15 mouse cellular contexts compared by ENCODE assay signal in the genomic region with DNA sequence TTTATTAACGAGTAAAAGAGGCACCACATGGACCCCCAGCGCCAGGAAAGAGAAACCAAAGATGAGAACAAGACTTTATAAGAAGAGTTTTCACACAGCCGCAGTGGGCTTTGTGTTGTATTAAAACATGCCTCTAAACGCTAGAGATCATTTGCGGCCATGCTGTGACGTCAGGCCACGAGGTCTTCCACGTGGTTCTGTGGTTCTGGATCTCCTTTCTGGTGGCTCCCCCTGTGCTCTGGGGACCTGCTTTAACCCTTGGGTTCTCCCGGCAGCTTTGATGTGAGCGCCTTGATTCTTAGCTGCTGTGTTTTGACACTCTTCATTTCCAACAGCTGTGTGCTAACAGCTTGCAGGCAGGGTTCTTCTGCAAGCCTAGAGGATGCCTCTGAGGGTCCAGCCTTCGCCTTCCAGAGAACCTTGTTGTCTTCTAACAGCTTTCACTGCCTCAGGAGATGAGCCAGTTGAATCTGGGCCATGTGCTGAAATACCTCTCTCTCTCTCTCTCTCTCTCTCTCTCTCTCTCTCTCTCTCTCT. TPM values are rescaled to one million over a fixed set of nuclear protein-coding genes. Genes with fewer than 3 reads are reported as not detected.
DNase-seq lines count a peak whose midpoint lies in the region; ATAC-seq lines count a peak whose summit lies in the region.
"Had no signal": no experiment of that assay in that cellular context is flagged by ENCODE, and none has a peak within 500 bp of the region (broad histone marks: within the 10 kb centered on the region; RNA-seq: fewer than 3 reads in every experiment).

No protein-coding gene starts in this region.

- H3K4me2 ChIP-seq in midbrain, embryonic 14.5 days (ENCODE audit: low read length), result no peak overlapping the region
- H3K4me2 ChIP-seq in midbrain, embryonic 15.5 days, result no peak overlapping the region
- peak overlapping the region; percentile 23; the same call in 1 of the 2 replicates for H3K4me2 ChIP-seq in stomach, embryonic 15.5 days
- H3K4me2 ChIP-seq in neural tube, embryonic 15.5 days, result no peak overlapping the region
- H3K4me2 ChIP-seq: heart, embryonic 13.5 days; liver, embryonic 15.5 days; midbrain, embryonic 13.5 days; neural tube, embryonic 13.5 days had no signal

- no peak overlapping the region for H3K27ac ChIP-seq in midbrain, embryonic 14.5 days (replicated peaks; ENCODE audit: low read depth, low read length)
- H3K27ac ChIP-seq in midbrain, embryonic 15.5 days, result no peak overlapping the region
- H3K27ac ChIP-seq in brown adipose tissue, adult 24 weeks (replicated peaks; ENCODE audit: low read depth, low read length), result no peak overlapping the region
- no peak overlapping the region for H3K27ac ChIP-seq in stomach, embryonic 15.5 days
- no peak overlapping the region for H3K27ac ChIP-seq in neural tube, embryonic 15.5 days (replicated peaks)
- H3K27ac ChIP-seq: heart, embryonic 13.5 days; liver, embryonic 15.5 days; midbrain, embryonic 13.5 days; neural tube, embryonic 13.5 days had no signal

- DNase-seq in heart, postnatal 4 days, result peak; percentile 7
- no peak for DNase-seq in heart, adult 9 months (ENCODE audit: low spot score in 2 of 2)
- DNase-seq in midbrain, embryonic 14.5 days, result peak; percentile 7
- DNase-seq in neural tube, embryonic 10.5 days (ENCODE audit: extremely low spot score, low spot score), result no peak
- DNase-seq: adrenal gland, adult 8-10 months; lung, postnatal 36 days had no signal

- ATAC-seq in midbrain, embryonic 14.5 days (ENCODE audit: low FRiP score, low TSS enrichment), result no peak
- ATAC-seq in midbrain, embryonic 15.5 days (replicated peaks), result no peak
- ATAC-seq in stomach, embryonic 15.5 days (ENCODE audit: insufficient read depth, low FRiP score, low read depth), result no peak
- ATAC-seq in neural tube, embryonic 15.5 days (ENCODE audit: low FRiP score), result no peak
- ATAC-seq: midbrain, embryonic 13.5 days had no signal

- no peaks in the 10 kb centered on the region for H3K9me3 ChIP-seq in midbrain, embryonic 14.5 days (ENCODE audit: control insufficient read depth, low read length)
- no peaks in the 10 kb centered on the region for H3K9me3 ChIP-seq in midbrain, embryonic 15.5 days
- H3K9me3 ChIP-seq in stomach, embryonic 15.5 days, result no peaks in the 10 kb centered on the region
- H3K9me3 ChIP-seq in neural tube, embryonic 15.5 days (replicated peaks), result peaks cover 5% of the 10 kb centered on the region; the same call in 1 of the 2 replicates
- H3K9me3 ChIP-seq: heart, embryonic 13.5 days; liver, embryonic 15.5 days; midbrain, embryonic 13.5 days; neural tube, embryonic 13.5 days had no signal

- no peak overlapping the region for H3K9ac ChIP-seq in midbrain, embryonic 14.5 days (replicated peaks; ENCODE audit: low read length)
- H3K9ac ChIP-seq in midbrain, embryonic 15.5 days, result no peak overlapping the region
- no peak overlapping the region for H3K9ac ChIP-seq in stomach, embryonic 15.5 days
- H3K9ac ChIP-seq in neural tube, embryonic 15.5 days (replicated peaks), result no peak overlapping the region
- H3K9ac ChIP-seq: heart, embryonic 13.5 days; liver, embryonic 15.5 days; midbrain, embryonic 13.5 days; neural tube, embryonic 13.5 days had no signal

- H3K36me3 ChIP-seq in midbrain, embryonic 14.5 days (ENCODE audit: control insufficient read depth, insufficient read depth, low read length), result no peaks in the 10 kb centered on the region
- no peaks in the 10 kb centered on the region for H3K36me3 ChIP-seq in midbrain, embryonic 15.5 days (replicated peaks)
- H3K36me3 ChIP-seq in stomach, embryonic 15.5 days, result no peaks in the 10 kb centered on the region
- no peaks in the 10 kb centered on the region for H3K36me3 ChIP-seq in neural tube, embryonic 15.5 days
- H3K36me3 ChIP-seq: heart, embryonic 13.5 days; liver, embryonic 15.5 days; midbrain, embryonic 13.5 days; neural tube, embryonic 13.5 days had no signal

- WGBS in midbrain, embryonic 14.5 days, result 68% methylated on average over 11 of the region's 11 CpGs
- 59% methylated on average over 11 of the region's 11 CpGs for WGBS in midbrain, embryonic 15.5 days
- WGBS in stomach, embryonic 15.5 days, result 44% methylated on average over 11 of the region's 11 CpGs
- 64% methylated on average over 11 of the region's 11 CpGs for WGBS in neural tube, embryonic 15.5 days

- H3K27me3 ChIP-seq in midbrain, embryonic 14.5 days (ENCODE audit: control insufficient read depth, insufficient read depth, low read length), result 0 out of 2 replicates have a peak, but pooled peaks cover 4% of the 10 kb centered on the region
- peaks cover 5% of the 10 kb centered on the region for H3K27me3 ChIP-seq in midbrain, embryonic 15.5 days (replicated peaks)
- no peaks in the 10 kb centered on the region for H3K27me3 ChIP-seq in stomach, embryonic 15.5 days (replicated peaks)
- peaks cover 16% of the 10 kb centered on the region for H3K27me3 ChIP-seq in neural tube, embryonic 15.5 days (replicated peaks)

- no peak overlapping the region for H3K4me3 ChIP-seq in midbrain, embryonic 14.5 days (replicated peaks; ENCODE audit: low read depth, low read length)
- no peak overlapping the region for H3K4me3 ChIP-seq in midbrain, embryonic 15.5 days
- H3K4me3 ChIP-seq in brown adipose tissue, adult 24 weeks (ENCODE audit: insufficient read depth, low read depth, low read length), result 0 out of 2 replicates have a peak overlapping the region, but pooled peaks have one; percentile 20
- no peak overlapping the region for H3K4me3 ChIP-seq in stomach, embryonic 15.5 days (replicated peaks)
- no peak overlapping the region for H3K4me3 ChIP-seq in neural tube, embryonic 15.5 days (replicated peaks)
- H3K4me3 ChIP-seq: erythroblast, embryonic 14.5 days; heart, embryonic 13.5 days; liver, embryonic 15.5 days; midbrain, embryonic 13.5 days; neural tube, embryonic 13.5 days had no signal

- no peaks in the 10 kb centered on the region for H3K4me1 ChIP-seq in midbrain, embryonic 14.5 days (ENCODE audit: control insufficient read depth, insufficient read depth, low read length)
- no peaks in the 10 kb centered on the region for H3K4me1 ChIP-seq in midbrain, embryonic 15.5 days
- H3K4me1 ChIP-seq in brown adipose tissue, adult 24 weeks (ENCODE audit: control insufficient read depth, insufficient read depth, insufficient read length, low read length), result no peaks in the 10 kb centered on the region
- no peaks in the 10 kb centered on the region for H3K4me1 ChIP-seq in stomach, embryonic 15.5 days
- H3K4me1 ChIP-seq in neural tube, embryonic 15.5 days, result no peaks in the 10 kb centered on the region
- H3K4me1 ChIP-seq: heart, embryonic 13.5 days; liver, embryonic 15.5 days; midbrain, embryonic 13.5 days; neural tube, embryonic 13.5 days had no signal

RNA-seq across cellular contexts. Expression of a gene that starts 16.1 kb away (rescaled TPM):
- total RNA-seq in heart, postnatal 4 days (2021), result under 1 TPM in 1 of 2 experiments, not detected in 1; 0.23 TPM
- polyA plus RNA-seq in midbrain, embryonic 14.5 days (2014; fragmentation: Nextera tagmentation; extraction: Ambion mirVana), result 0.34 and 1.7 TPM in 2 replicates
- polyA plus RNA-seq in midbrain, embryonic 15.5 days (2015; fragmentation: Nextera tagmentation; extraction: Ambion mirVana), result 0.72 and 1.3 TPM in 2 replicates
- polyA plus RNA-seq in brown adipose tissue, adult 24 weeks (2012; ENCODE audit: insufficient read depth, insufficient read length, missing spikeins), result not detected in 2 replicates
- 0.10 TPM in 1 of 2 replicates, not detected in the other for polyA plus RNA-seq in stomach, embryonic 15.5 days (2015; fragmentation: Nextera tagmentation; extraction: Ambion mirVana)
- 0.18 and 0.33 TPM in 2 replicates for polyA plus RNA-seq in neural tube, embryonic 15.5 days (2015; fragmentation: Nextera tagmentation; extraction: Ambion mirVana)
- polyA plus RNA-seq: erythroblast, embryonic 14.5 days; heart, embryonic 13.5 days; liver, embryonic 15.5 days had no signal

Comparison
In these comparisons a context has a peak if more than half of its experiments do, and no peak if none do; other contexts are left out.
1. DNase-seq: peak in heart, postnatal 4 days (single experiment) and midbrain, embryonic 14.5 days (single experiment); none in heart, adult 9 months (0 of 2) and neural tube, embryonic 10.5 days (single experiment).